Mouse (Mus musculus) liver, embryonic 14.5 days (tissue): ENCODE measurements around the gene Ctnnd2.

Experiments
- CTCF ChIP-seq: IDR thresholded peaks from 2 replicates; pipeline ENCODE4 v1.5.1; 2016; ENCODE audit warnings: antibody characterized with exemption, low read depth, control low read depth
- EP300 ChIP-seq: IDR thresholded peaks from 2 replicates; pipeline ENCODE4 v1.6.1; 2016; ENCODE audit warnings: antibody characterized with exemption, low read depth

DNA sequence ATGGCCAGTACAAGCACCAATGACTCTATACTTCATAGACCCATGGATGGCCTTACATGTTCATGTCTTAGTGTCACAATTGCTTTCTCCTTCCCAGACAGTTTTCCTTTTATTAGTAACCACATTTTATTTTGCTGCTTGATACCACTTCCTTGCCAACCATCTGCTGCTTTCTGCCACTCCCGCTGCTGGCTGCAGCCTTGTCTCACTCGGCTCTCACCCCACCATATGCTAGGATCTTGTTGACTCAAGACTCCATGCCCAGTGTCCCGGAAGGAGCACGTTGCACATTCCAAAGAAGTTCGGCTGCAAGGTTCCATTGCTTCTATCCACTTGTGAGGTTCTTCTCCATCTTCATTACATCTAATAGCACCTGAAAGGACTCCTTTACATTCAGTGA is 722.7 kb downstream of the Ctnnd2 start:
- TF ChIP-seq EP300 (no peak), CTCF (no peak)
